Mouse (Mus musculus) heart, embryonic 14.5 days (tissue): ENCODE measurements around the gene G6pc2. TPM values are rescaled to one million over a fixed set of nuclear protein-coding genes. Genes with fewer than 3 reads are reported as not detected.

Experiments used
- ATAC-seq: fragments of 200-750 bp; cut with Nextera tagmentation; 2 replicates; pipeline ENCODE4 v1.8.0; 2017; ENCODE audit warnings: low read depth, moderate TSS enrichment; ENCODE audit not compliant: insufficient number of reproducible peaks, insufficient read depth, low FRiP score
- H3K27ac ChIP-seq, 2 experiments: fragments of 200-500 bp in 1 of 2; fragments of 300-500 bp in 1 of 2; sonication (generic) in 1 of 2; replicated peaks in 1 of 2; 2 replicates each; pipeline ENCODE4 v1.5.1; 2012 to 2014; ENCODE audit warnings: low read depth in 2 of 2, low read length in 2 of 2, control low read depth in 1 of 2, mild to moderate bottlenecking in 1 of 2, mixed read lengths in 1 of 2; ENCODE audit not compliant: control insufficient read depth in 1 of 2, insufficient read depth in 1 of 2
- H3K27me3 ChIP-seq: fragments of 300-500 bp; sonication (generic); 2 replicates; pipeline ENCODE4 v1.6.1; 2014; ENCODE audit warnings: mild to moderate bottlenecking, low read length, control low read depth; ENCODE audit not compliant: control insufficient read depth, insufficient read depth
- H3K36me3 ChIP-seq: fragments of 300-500 bp; sonication (generic); 2 replicates; pipeline ENCODE4 v1.6.1; 2014; ENCODE audit warnings: mild to moderate bottlenecking, control low read depth, low read length, mixed read lengths; ENCODE audit not compliant: control insufficient read depth, insufficient read depth
- H3K4me1 ChIP-seq, 2 experiments: fragments of 200-500 bp in 1 of 2; fragments of 300-500 bp in 1 of 2; sonication (generic) in 1 of 2; 2 replicates each; pipeline ENCODE4 v1.6.1; 2012 to 2014; ENCODE audit warnings: low read length in 2 of 2, control low read depth in 1 of 2, mixed read lengths in 1 of 2; ENCODE audit not compliant: control insufficient read depth in 2 of 2, insufficient read depth in 2 of 2
- H3K4me2 ChIP-seq: fragments of 300-500 bp; sonication (generic); 2 replicates; pipeline ENCODE4 v1.6.1; 2014; ENCODE audit warnings: mild to moderate bottlenecking, low read length
- H3K4me3 ChIP-seq, 2 experiments: fragments of 200-500 bp in 1 of 2; fragments of 300-500 bp in 1 of 2; sonication (generic) in 1 of 2; 2 replicates each; pipeline ENCODE4 v1.5.1; 2012 to 2014; ENCODE audit warnings: low read length in 2 of 2, mild to moderate bottlenecking in 2 of 2, control low read depth in 1 of 2, low read depth in 1 of 2, moderate library complexity in 1 of 2; ENCODE audit not compliant: control insufficient read depth in 1 of 2, insufficient read depth in 1 of 2
- H3K9ac ChIP-seq: fragments of 300-500 bp; sonication (generic); 2 replicates; pipeline ENCODE4 v1.6.1; 2014; ENCODE audit warnings: mild to moderate bottlenecking, low read length
- H3K9me3 ChIP-seq: fragments of 300-500 bp; sonication (generic); 2 replicates; pipeline ENCODE4 v1.6.1; 2016; ENCODE audit warnings: low read length, control low read depth; ENCODE audit not compliant: control insufficient read depth
- WGBS: fragments of 180-500 bp; shearing (Covaris S2); extraction: QIAGEN DNeasy Blood & Tissue Kit; methylation state at CpG from one replicate; pipeline ENCODE4 v1.1.7; 2014; 5-methylcytosine and 5-hydroxymethylcytosine counted together
- polyA plus RNA-seq: library from polyadenylated mRNA; unstranded; fragments of >200 nt; fragmentation: Nextera tagmentation; extraction: Ambion mirVana; gene quantifications from 2 replicates; pipeline ENCODE4 v1.2.1, GENCODE M21; 2014

The G6pc2 gene
- polyA plus RNA-seq, 1 experiment from 2014 or later, result not detected

GRCm38 (mm10) chr2:69234976-69235678 is 24.3 kb downstream of the G6pc2 start:
- H3K9ac ChIP-seq, result no peak overlapping the region
- H3K4me2 ChIP-seq, result no peak overlapping the region
- no peaks in the 10 kb centered on the region for H3K9me3 ChIP-seq
- H3K27me3 ChIP-seq, result no peaks in the 10 kb centered on the region
- no peaks in the 10 kb centered on the region for H3K4me1 ChIP-seq
- WGBS, result 84% methylated on average over 5 of the region's 5 CpGs
- no peaks in the 10 kb centered on the region for H3K36me3 ChIP-seq
- H3K4me3 ChIP-seq, result no peak overlapping the region
- no peak overlapping the region for H3K27ac ChIP-seq
- ATAC-seq, result no peak

GRCm38 (mm10) chr2:69239315-69239714 is 28.4 kb downstream of the G6pc2 start:
- Histone ChIP-seq H3K9me3 (no peaks in the 10 kb centered on the region), H3K27ac (no peak overlapping the region), H3K4me2 (no peak overlapping the region), H3K4me1 (no peaks in the 10 kb centered on the region), H3K36me3 (no peaks in the 10 kb centered on the region), H3K27me3 (no peaks in the 10 kb centered on the region), H3K9ac (no peak overlapping the region), H3K4me3 (no peak overlapping the region)
- 87% methylated on average over 9 of the region's 9 CpGs for WGBS
- ATAC-seq, result no peak

GRCm38 (mm10) chr2:69244924-69245323 is 34.1 kb downstream of the G6pc2 start:
- Histone ChIP-seq H3K9me3 (no peaks in the 10 kb centered on the region), H3K4me2 (no peak overlapping the region), H3K4me3 (no peak overlapping the region), H3K27me3 (no peaks in the 10 kb centered on the region), H3K4me1 (no peaks in the 10 kb centered on the region), H3K9ac (no peak overlapping the region), H3K36me3 (no peaks in the 10 kb centered on the region), H3K27ac (no peak overlapping the region)
- WGBS, result 46% methylated on average over 2 of the region's 2 CpGs
- no peak for ATAC-seq

- Histone ChIP-seq H3K4me3 (no peak overlapping the region), H3K36me3 (no peaks in the 10 kb centered on the region), H3K4me1 (no peaks in the 10 kb centered on the region), H3K4me2 (no peak overlapping the region), H3K27me3 (no peaks in the 10 kb centered on the region), H3K27ac (no peak overlapping the region), H3K9ac (no peak overlapping the region), H3K9me3 (no peaks in the 10 kb centered on the region)
- 89% methylated on average over 1 of the region's 1 CpGs for WGBS
- ATAC-seq, result no peak
Observed at GRCm38 (mm10) chr2:69247081-69247480, 36.2 kb downstream of the G6pc2 start.

GRCm38 (mm10) chr2:69248221-69248755 is 37.4 kb downstream of the G6pc2 start:
- 52% methylated on average over 16 of the region's 16 CpGs for WGBS
- no peaks in the 10 kb centered on the region for H3K36me3 ChIP-seq
- no peak for ATAC-seq

GRCm38 (mm10) chr2:69264069-69264618 is 53.3 kb downstream of the G6pc2 start:
- Histone ChIP-seq H3K4me3 (no peak overlapping the region), H3K4me1 (no peaks in the 10 kb centered on the region), H3K27me3 (no peaks in the 10 kb centered on the region), H3K9me3 (no peaks in the 10 kb centered on the region), H3K36me3 (no peaks in the 10 kb centered on the region), H3K4me2 (no peak overlapping the region), H3K9ac (no peak overlapping the region), H3K27ac (no peak overlapping the region)
- no peak for ATAC-seq

More at GRCm38 (mm10) chr2:69248221-69248755, 37.4 kb downstream of the G6pc2 start:
- H3K9ac ChIP-seq, result no peak overlapping the region
- no peak overlapping the region for H3K4me2 ChIP-seq
- H3K4me1 ChIP-seq, result no peaks in the 10 kb centered on the region
- H3K9me3 ChIP-seq, result no peaks in the 10 kb centered on the region
- H3K4me3 ChIP-seq, result no peak overlapping the region
- no peak overlapping the region for H3K27ac ChIP-seq
- H3K27me3 ChIP-seq, result no peaks in the 10 kb centered on the region

GRCm38 (mm10) chr2:69275875-69276274 is 65.0 kb downstream of the G6pc2 start:
- WGBS, result 3% methylated on average over 1 of the region's 1 CpGs
- H3K27me3 ChIP-seq, result no peaks in the 10 kb centered on the region
- no peak overlapping the region for H3K4me3 ChIP-seq
- no peaks in the 10 kb centered on the region for H3K9me3 ChIP-seq
- no peak overlapping the region for H3K27ac ChIP-seq
- no peaks in the 10 kb centered on the region for H3K36me3 ChIP-seq
- H3K9ac ChIP-seq, result no peak overlapping the region
- no peak; the same call in 1 of the 2 replicates for ATAC-seq
- no peaks in the 10 kb centered on the region for H3K4me1 ChIP-seq
- H3K4me2 ChIP-seq, result no peak overlapping the region
